Mouse (Mus musculus): ENCODE data around the gene Timm44. TPM values are rescaled to one million over a fixed set of nuclear protein-coding genes. Genes with fewer than 3 reads are reported as not detected.
A peak's percentile ranks its signal among the peaks of the same experiment; 100 is the strongest.

Gene Timm44
- total and polyA plus RNA-seq, 2 experiments from 2014 or later: 78.8 to 95.0 TPM

GRCm38 (mm10) chr8:4226739-4227347 is 48.9 kb downstream of the Timm44 start, which contains the start of gene Lrrc8e:
TSS of gene Lrrc8e (plus strand) at chr8:4226827.
- Histone ChIP-seq H3K9ac (replicated peaks; ENCODE audit: low read depth, low read length) (no peak within 1 kb of the TSS), H3K27ac (ENCODE audit: low read depth) (no peak within 1 kb of the TSS), H3K4me1 (ENCODE audit: control insufficient read depth, insufficient read depth) (0 out of 2 replicates have a peak, but pooled peaks cover 5% of the 10 kb centered on the region), H3K9me3 (replicated peaks; ENCODE audit: control insufficient read depth, low read length) (no peaks in the 10 kb centered on the region), H3K36me3 (replicated peaks; ENCODE audit: control insufficient read depth, insufficient read depth, low read length) (no peaks in the 10 kb centered on the region), H3K4me2 (ENCODE audit: low read depth, low read length) (peak within 1 kb of the TSS; percentile 45), H3K4me3 (ENCODE audit: low read depth, low read length) (peak within 1 kb of the TSS; percentile 19; the same call in 1 of the 2 replicates), H3K27me3 (ENCODE audit: control insufficient read depth, insufficient read depth, low read length) (peaks cover 29% of the 10 kb centered on the region)
- no peak for ATAC-seq (ENCODE audit: insufficient read depth, low read depth)
- no peak for TF ChIP-seq CTCF (IDR thresholded peaks at IDR 0.05; ENCODE audit: low read depth)
- TF ChIP-seq EP300 (IDR thresholded peaks at IDR 0.05; ENCODE audit: low read depth): no peak
- WGBS: 6% methylated on average over 33 of the region's 33 CpGs
- no peak for DNase-seq (ENCODE audit: low spot score)

GRCm38 (mm10) chr8:4226323-4226722 is 49.4 kb downstream of the Timm44 start:
- Histone ChIP-seq H3K9ac (replicated peaks; ENCODE audit: low read depth, low read length) (no peak overlapping the region), H3K9me3 (replicated peaks; ENCODE audit: control insufficient read depth, low read length) (no peaks in the 10 kb centered on the region), H3K27me3 (ENCODE audit: control insufficient read depth, insufficient read depth, low read length) (peaks cover 29% of the 10 kb centered on the region), H3K27ac (ENCODE audit: low read depth) (no peak overlapping the region), H3K4me2 (ENCODE audit: low read depth, low read length) (peak overlapping the region; percentile 45), H3K4me1 (ENCODE audit: control insufficient read depth, insufficient read depth) (0 out of 2 replicates have a peak, but pooled peaks cover 5% of the 10 kb centered on the region), H3K4me3 (ENCODE audit: low read depth, low read length) (peak overlapping the region; percentile 19; the same call in 1 of the 2 replicates), H3K36me3 (replicated peaks; ENCODE audit: control insufficient read depth, insufficient read depth, low read length) (no peaks in the 10 kb centered on the region)
- TF ChIP-seq EP300 (IDR thresholded peaks at IDR 0.05; ENCODE audit: low read depth) (no peak), CTCF (IDR thresholded peaks at IDR 0.05; ENCODE audit: low read depth) (no peak)
- DNase-seq (ENCODE audit: low spot score) (no peak), ATAC-seq (ENCODE audit: insufficient read depth, low read depth) (no peak)
- 17% methylated on average over 4 of the region's 4 CpGs for WGBS

- no peak for DNase-seq (ENCODE audit: low spot score)
- H3K4me1 ChIP-seq (ENCODE audit: control insufficient read depth, insufficient read depth): peaks cover 7% of the 10 kb centered on the region
- H3K4me3 ChIP-seq (ENCODE audit: low read depth, low read length): no peak overlapping the region
- H3K4me2 ChIP-seq (ENCODE audit: low read depth, low read length): no peak overlapping the region
- TF ChIP-seq EP300 (IDR thresholded peaks at IDR 0.05; ENCODE audit: low read depth) (no peak), CTCF (IDR thresholded peaks at IDR 0.05; ENCODE audit: low read depth) (no peak)
- ATAC-seq (ENCODE audit: insufficient read depth, low read depth): no peak
- H3K27ac ChIP-seq (ENCODE audit: low read depth): no peak overlapping the region
- H3K9ac ChIP-seq (replicated peaks; ENCODE audit: low read depth, low read length): no peak overlapping the region
- H3K27me3 ChIP-seq (ENCODE audit: control insufficient read depth, insufficient read depth, low read length): peaks cover 27% of the 10 kb centered on the region
- H3K36me3 ChIP-seq (replicated peaks; ENCODE audit: control insufficient read depth, insufficient read depth, low read length): no peaks in the 10 kb centered on the region
- no peaks in the 10 kb centered on the region for H3K9me3 ChIP-seq (replicated peaks; ENCODE audit: control insufficient read depth, low read length)
These were observed 53.7 kb downstream of the Timm44 start for GRCm38 (mm10) chr8:4222059-4222458.

GRCm38 (mm10) chr8:4219617-4220016 is 56.1 kb downstream of the Timm44 start:
- Histone ChIP-seq H3K4me1 (ENCODE audit: control insufficient read depth, insufficient read depth) (peaks cover 8% of the 10 kb centered on the region), H3K36me3 (replicated peaks; ENCODE audit: control insufficient read depth, insufficient read depth, low read length) (no peaks in the 10 kb centered on the region), H3K27ac (ENCODE audit: low read depth) (no peak overlapping the region), H3K27me3 (ENCODE audit: control insufficient read depth, insufficient read depth, low read length) (peaks cover 38% of the 10 kb centered on the region), H3K4me2 (ENCODE audit: low read depth, low read length) (no peak overlapping the region), H3K9ac (replicated peaks; ENCODE audit: low read depth, low read length) (no peak overlapping the region), H3K9me3 (replicated peaks; ENCODE audit: control insufficient read depth, low read length) (no peaks in the 10 kb centered on the region), H3K4me3 (ENCODE audit: low read depth, low read length) (no peak overlapping the region)
- WGBS: 82% methylated on average over 3 of the region's 3 CpGs
- DNase-seq (ENCODE audit: low spot score) (no peak), ATAC-seq (ENCODE audit: insufficient read depth, low read depth) (no peak)
- TF ChIP-seq EP300 (IDR thresholded peaks at IDR 0.05; ENCODE audit: low read depth) (no peak), CTCF (IDR thresholded peaks at IDR 0.05; ENCODE audit: low read depth) (no peak)

- no peaks in the 10 kb centered on the region for H3K36me3 ChIP-seq (replicated peaks; ENCODE audit: control insufficient read depth, insufficient read depth, low read length)
- H3K9ac ChIP-seq (replicated peaks; ENCODE audit: low read depth, low read length): no peak within 1 kb of the TSS
- no peak within 1 kb of the TSS for H3K27ac ChIP-seq (ENCODE audit: low read depth)
These were observed 58.7 kb downstream of the Timm44 start, which contains the start of gene Prr36 for GRCm38 (mm10) chr8:4216791-4217621. TSS of gene Prr36 (minus strand) at chr8:4217459.

More at GRCm38 (mm10) chr8:4216791-4217621, 58.7 kb downstream of the Timm44 start, which contains the start of gene Prr36:
- Histone ChIP-seq H3K4me2 (ENCODE audit: low read depth, low read length) (peak within 1 kb of the TSS; percentile 75), H3K4me1 (ENCODE audit: control insufficient read depth, insufficient read depth) (peaks cover 22% of the 10 kb centered on the region), H3K9me3 (replicated peaks; ENCODE audit: control insufficient read depth, low read length) (no peaks in the 10 kb centered on the region), H3K27me3 (ENCODE audit: control insufficient read depth, insufficient read depth, low read length) (peaks cover 57% of the 10 kb centered on the region), H3K4me3 (ENCODE audit: low read depth, low read length) (peak within 1 kb of the TSS; percentile 53)
- DNase-seq (ENCODE audit: low spot score) (no peak), ATAC-seq (ENCODE audit: insufficient read depth, low read depth) (peak; percentile 22; the same call in 1 of the 2 replicates)
- 2% methylated on average over 44 of the region's 44 CpGs for WGBS
- TF ChIP-seq EP300 (IDR thresholded peaks at IDR 0.05; ENCODE audit: low read depth): no peak
- no peak for TF ChIP-seq CTCF (IDR thresholded peaks at IDR 0.05; ENCODE audit: low read depth)
